Mouse (Mus musculus) kidney, postnatal 10 days (tissue): ENCODE measurements around the gene Svs5.

Experiments used
- DNase-seq: peaks from one replicate; pipeline ENCODE4 v3.0.0; 2021; ENCODE audit warnings: mixed read lengths

The Svs5 gene

GRCm38 (mm10) chr2:164382971-164383370 lies 50.4 kb downstream of the Svs5 start:
- no peak for DNase-seq
